Mouse (Mus musculus): Measurements from ENCODE around the gene Mical2.

Gene Mical2

GRCm38 (mm10) chr7:112354503-112354951, 128.9 kb downstream of the Mical2 start:
- DNase-seq (ENCODE audit: low spot score), result no peak

DNA sequence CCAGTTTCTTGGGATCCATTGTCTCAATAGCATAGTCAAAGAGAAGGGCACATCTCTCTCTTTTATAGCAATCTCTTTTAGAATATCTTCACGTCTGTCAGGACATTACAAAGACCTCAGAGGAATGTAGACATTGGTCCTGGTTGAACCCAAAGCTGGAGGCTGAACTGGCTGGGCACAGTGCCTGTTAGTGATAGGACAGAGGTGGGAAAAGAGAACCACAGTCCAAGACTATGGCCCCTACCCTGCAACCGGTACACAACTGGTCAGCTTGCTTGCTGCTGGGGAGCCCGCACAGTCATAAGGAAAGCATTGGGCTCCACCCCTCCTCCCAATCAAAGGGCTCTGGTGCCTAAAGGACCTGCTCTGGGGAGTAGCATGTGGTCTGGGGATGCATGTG, 133.9 kb downstream of the Mical2 start:
- no peak for DNase-seq (ENCODE audit: low spot score)

DNA sequence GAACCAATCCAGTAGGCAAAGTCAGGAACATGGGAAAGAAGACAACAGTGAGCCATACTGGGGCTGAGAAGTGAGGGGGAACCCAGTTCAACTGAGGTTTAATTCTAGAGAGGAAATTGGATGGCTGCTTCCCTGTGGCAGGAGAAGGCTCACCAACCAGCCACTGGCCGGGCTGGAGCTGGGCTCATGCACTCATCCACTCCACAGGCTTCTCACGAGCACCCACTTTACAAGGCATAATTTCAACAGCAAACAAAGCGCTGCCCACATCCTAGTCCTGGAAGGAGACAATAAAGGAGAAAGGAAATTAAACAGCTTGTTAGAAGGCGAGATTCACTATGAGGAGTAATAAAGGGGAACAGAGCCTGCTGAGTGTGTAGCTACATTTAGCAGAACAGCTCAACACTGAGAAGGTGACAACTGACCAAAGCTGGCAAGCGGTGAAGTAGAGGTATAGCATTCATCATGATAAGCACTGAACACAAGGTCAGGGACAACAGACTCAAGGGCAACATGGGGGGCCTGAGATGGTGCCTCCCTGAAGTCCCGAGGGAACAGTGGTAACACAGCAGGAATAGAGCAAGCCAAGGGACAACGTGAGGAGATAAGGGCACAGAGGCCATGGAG, 137.0 kb downstream of the Mical2 start:
- DNase-seq (ENCODE audit: low spot score), result no peak

DNA sequence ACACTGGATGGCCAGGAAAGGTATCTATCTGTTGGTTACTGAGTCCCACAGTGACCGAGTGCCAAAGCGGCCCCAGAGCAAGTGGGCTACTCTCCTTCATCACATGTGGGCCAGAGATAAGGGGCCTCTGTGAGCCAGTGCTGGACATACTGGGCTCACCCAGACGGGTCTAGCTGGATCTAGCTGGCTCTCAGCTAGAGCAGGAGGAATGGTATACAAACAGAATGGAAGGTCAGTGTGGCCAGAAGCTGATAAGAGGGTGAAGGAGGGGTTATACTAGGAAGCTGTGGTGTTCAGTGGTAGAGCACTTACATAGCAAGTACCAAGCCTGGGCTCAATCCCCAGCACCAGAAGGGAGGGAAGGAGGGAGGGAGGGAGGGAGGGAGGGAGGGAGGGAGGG, 140.2 kb downstream of the Mical2 start:
- no peak for DNase-seq (ENCODE audit: low spot score)

GRCm38 (mm10) chr7:112369046-112369445, 143.4 kb downstream of the Mical2 start:
- peak; percentile 50 for DNase-seq (ENCODE audit: low spot score)

GRCm38 (mm10) chr7:112369977-112370376, 144.3 kb downstream of the Mical2 start:
- DNase-seq (ENCODE audit: low spot score), result no peak

DNA sequence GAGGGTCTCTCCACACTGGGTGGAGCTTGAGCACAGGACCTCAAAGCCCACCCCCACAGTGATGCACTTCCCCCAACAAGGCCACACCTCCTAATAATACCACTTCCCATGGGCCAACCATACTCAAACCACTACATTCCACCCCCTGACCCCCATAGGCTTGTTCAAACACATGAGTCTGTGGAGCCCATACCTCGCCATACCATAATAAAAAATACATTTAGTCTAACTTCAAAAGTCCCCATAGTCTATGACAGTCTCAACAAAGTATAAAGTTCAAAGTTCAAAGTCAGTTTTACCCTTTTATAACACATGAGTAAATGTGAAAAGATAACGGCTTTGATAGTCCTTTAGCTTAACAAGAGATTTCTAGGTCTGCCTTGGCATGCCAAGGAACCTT, 145.7 kb downstream of the Mical2 start:
- no peak for DNase-seq (ENCODE audit: low spot score)

- no peak for DNase-seq (ENCODE audit: low spot score)
Measured at GRCm38 (mm10) chr7:112374035-112374434, 148.4 kb downstream of the Mical2 start.

GRCm38 (mm10) chr7:112375062-112375461, 149.4 kb downstream of the Mical2 start:
- no peak for DNase-seq (ENCODE audit: low spot score)

DNA sequence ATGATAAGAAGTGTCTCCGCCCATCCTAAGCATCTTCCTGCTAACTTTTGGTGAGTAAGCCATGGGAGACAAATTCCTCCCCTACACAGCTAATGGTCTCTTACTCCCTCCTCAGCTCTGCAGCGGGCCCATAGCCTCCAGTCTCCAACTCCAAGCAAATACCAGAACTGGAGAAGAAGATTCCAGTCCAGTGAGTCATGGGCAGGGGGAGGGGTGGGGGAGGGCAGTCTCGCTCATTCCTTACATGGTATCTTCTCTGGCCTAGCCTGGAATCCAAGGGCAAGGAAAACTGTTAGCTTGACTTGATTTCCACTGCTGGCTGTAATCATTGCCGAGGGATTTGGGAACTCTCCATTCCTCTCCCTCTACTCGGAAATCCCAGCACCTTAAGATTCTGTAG, 150.2 kb downstream of the Mical2 start:
- no peak for DNase-seq (ENCODE audit: low spot score)

GRCm38 (mm10) chr7:112376611-112377010, 151.0 kb downstream of the Mical2 start:
- DNase-seq (ENCODE audit: low spot score), result no peak

DNA sequence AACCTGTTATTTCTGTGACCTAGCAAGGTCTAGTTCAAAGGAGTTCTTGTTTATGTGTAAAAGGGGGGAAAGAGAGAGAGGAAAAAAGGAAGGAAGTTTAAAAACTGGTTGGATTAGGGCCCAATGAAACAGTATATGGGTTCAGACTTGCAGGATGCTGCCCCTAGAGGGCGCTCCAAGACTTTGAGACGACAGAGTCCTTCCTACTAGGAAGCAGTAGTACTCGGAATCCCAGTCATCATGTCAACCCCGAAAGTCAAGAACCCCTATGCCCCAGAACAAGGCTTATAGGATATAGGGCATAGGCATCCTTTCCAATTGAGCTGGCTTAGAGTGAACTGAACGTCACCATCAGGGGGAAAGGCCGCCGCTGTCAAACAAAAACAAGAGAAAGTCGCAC, 151.7 kb downstream of the Mical2 start:
- peak; percentile 33 for DNase-seq (ENCODE audit: low spot score)

- no peak for DNase-seq (ENCODE audit: low spot score)
Measured at GRCm38 (mm10) chr7:112378056-112378455, 152.4 kb downstream of the Mical2 start.

GRCm38 (mm10) chr7:112378476-112378875, 152.8 kb downstream of the Mical2 start:
- no peak for DNase-seq (ENCODE audit: low spot score)

GRCm38 (mm10) chr7:112386521-112386920, 160.9 kb downstream of the Mical2 start:
- no peak for DNase-seq (ENCODE audit: low spot score)

- no peak for DNase-seq (ENCODE audit: low spot score)
Measured at GRCm38 (mm10) chr7:112387876-112388275, 162.2 kb downstream of the Mical2 start.

GRCm38 (mm10) chr7:112388363-112388875, 162.8 kb downstream of the Mical2 start:
- DNase-seq (ENCODE audit: low spot score), result no peak

DNA sequence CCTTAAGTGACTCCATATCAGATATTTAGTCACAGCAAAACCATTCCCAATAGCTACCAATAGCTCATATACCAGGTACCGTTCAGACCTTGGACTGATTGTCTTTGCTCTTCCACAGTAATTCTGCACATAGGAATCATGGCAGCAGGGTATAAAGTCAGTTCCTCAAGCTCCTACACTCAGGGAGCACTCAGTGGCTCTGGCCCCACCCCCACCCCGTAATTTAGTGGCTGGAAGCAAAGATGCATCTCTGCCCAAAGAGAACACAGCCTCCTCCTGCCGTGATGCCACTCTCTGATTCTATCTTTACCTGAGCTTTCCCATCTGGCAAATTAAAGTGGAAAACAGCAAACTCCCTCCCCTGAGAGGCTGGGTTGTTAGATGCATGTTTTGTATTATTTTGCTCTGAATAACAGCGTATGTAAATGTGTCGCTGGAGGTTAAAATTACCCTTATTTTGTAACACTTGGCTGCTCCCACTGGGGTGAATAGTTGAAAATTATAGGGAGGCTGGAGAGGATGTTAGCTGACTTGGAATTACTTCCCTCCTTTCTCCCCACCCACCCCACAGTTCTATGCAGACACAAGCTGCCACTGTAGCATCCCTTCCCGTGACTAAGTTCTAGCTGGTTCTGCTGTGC, 164.1 kb downstream of the Mical2 start:
- DNase-seq (ENCODE audit: low spot score), result no peak

- no peak for DNase-seq (ENCODE audit: low spot score)
Measured at GRCm38 (mm10) chr7:112390252-112390936, 164.7 kb downstream of the Mical2 start.

GRCm38 (mm10) chr7:112390937-112391605, 165.4 kb downstream of the Mical2 start:
- no peak for DNase-seq (ENCODE audit: low spot score)

- DNase-seq (ENCODE audit: low spot score), result no peak
Measured at GRCm38 (mm10) chr7:112397786-112398185, 172.1 kb downstream of the Mical2 start.

GRCm38 (mm10) chr7:112399425-112400170, 173.9 kb downstream of the Mical2 start:
- no peak for DNase-seq (ENCODE audit: low spot score)
